Mouse (Mus musculus) stomach, embryonic 14.5 days (tissue): ENCODE measurements at regions not wholly inside any gene's neighbourhood (a gene's known extent, or its start where the extent isn't known, plus 50 kb on each side); places are given as distances from the start of the nearest gene placed in this dataset.

Source experiments
- ATAC-seq: fragments of 200-750 bp; cut with Nextera tagmentation; 2 replicates; pipeline ENCODE4 v1.8.0; 2017; ENCODE audit warnings: low read depth, moderate TSS enrichment; ENCODE audit not compliant: insufficient number of reproducible peaks, insufficient read depth, low FRiP score
- H3K27ac ChIP-seq: fragments of 300-500 bp; sonication (generic); 2 replicates; pipeline ENCODE4 v1.5.1; 2014; ENCODE audit warnings: mild to moderate bottlenecking, low read length, moderate library complexity, mixed read lengths
- H3K27me3 ChIP-seq: fragments of 300-500 bp; sonication (generic); 2 replicates; pipeline ENCODE4 v1.6.1; 2014; ENCODE audit warnings: low read length, control low read depth, mixed read lengths; ENCODE audit not compliant: control insufficient read depth, insufficient read depth
- H3K36me3 ChIP-seq: fragments of 300-500 bp; sonication (generic); 2 replicates; pipeline ENCODE4 v1.6.1; 2014; ENCODE audit warnings: mild to moderate bottlenecking, control low read depth, low read length, moderate library complexity, mixed read lengths; ENCODE audit not compliant: control insufficient read depth, insufficient read depth
- H3K4me1 ChIP-seq: fragments of 300-500 bp; sonication (generic); 2 replicates; pipeline ENCODE4 v1.6.1; 2014; ENCODE audit warnings: low read length, control low read depth, mixed read lengths; ENCODE audit not compliant: control insufficient read depth, insufficient read depth
- H3K4me2 ChIP-seq: fragments of 300-500 bp; sonication (generic); replicated peaks from 2 replicates; pipeline ENCODE4 v1.6.1; 2014; ENCODE audit warnings: low read depth, low read length, control low read depth
- H3K4me3 ChIP-seq: fragments of 300-500 bp; sonication (generic); 2 replicates; pipeline ENCODE4 v1.5.1; 2014; ENCODE audit warnings: low read depth, low read length, control low read depth
- H3K9ac ChIP-seq: fragments of 300-500 bp; sonication (generic); replicated peaks from 2 replicates; pipeline ENCODE4 v1.6.1; 2014; ENCODE audit warnings: low read depth, mild to moderate bottlenecking, control low read depth, low read length, moderate library complexity, mixed read lengths
- H3K9me3 ChIP-seq: fragments of 300-500 bp; sonication (generic); 2 replicates; pipeline ENCODE4 v1.6.1; 2016; ENCODE audit warnings: low read depth, low read length, control low read depth; ENCODE audit not compliant: control insufficient read depth
- WGBS: fragments of 180-500 bp; shearing (Covaris S2); extraction: QIAGEN DNeasy Blood & Tissue Kit; methylation state at CpG from one replicate; pipeline ENCODE4 v1.1.7; 2014; 5-methylcytosine and 5-hydroxymethylcytosine counted together

GRCm38 (mm10) chr12:112263283-112264056 is 117.5 kb downstream of the Kif26a start:
- Histone ChIP-seq H3K9ac (no peak overlapping the region), H3K4me1 (no peaks in the 10 kb centered on the region), H3K4me2 (no peak overlapping the region), H3K27ac (no peak overlapping the region), H3K27me3 (no peaks in the 10 kb centered on the region), H3K36me3 (no peaks in the 10 kb centered on the region), H3K9me3 (no peaks in the 10 kb centered on the region), H3K4me3 (no peak overlapping the region)
- 82% methylated on average over 14 of the region's 14 CpGs for WGBS
- no peak for ATAC-seq

GRCm38 (mm10) chr12:112264201-112264600 is 118.2 kb downstream of the Kif26a start:
- no peak; the same call in 1 of the 2 replicates for ATAC-seq

GRCm38 (mm10) chr12:112265289-112265969 is 119.4 kb downstream of the Kif26a start:
- Histone ChIP-seq H3K4me2 (no peak overlapping the region), H3K27ac (no peak overlapping the region), H3K36me3 (no peaks in the 10 kb centered on the region), H3K9me3 (no peaks in the 10 kb centered on the region), H3K27me3 (no peaks in the 10 kb centered on the region), H3K4me3 (no peak overlapping the region), H3K4me1 (no peaks in the 10 kb centered on the region), H3K9ac (no peak overlapping the region)
- ATAC-seq: no peak
- 74% methylated on average over 10 of the region's 10 CpGs for WGBS

More at GRCm38 (mm10) chr12:112264201-112264600, 118.2 kb downstream of the Kif26a start:
- Histone ChIP-seq H3K4me3 (no peak overlapping the region), H3K9me3 (no peaks in the 10 kb centered on the region), H3K4me1 (no peaks in the 10 kb centered on the region), H3K36me3 (no peaks in the 10 kb centered on the region), H3K4me2 (no peak overlapping the region), H3K27ac (no peak overlapping the region), H3K9ac (no peak overlapping the region), H3K27me3 (no peaks in the 10 kb centered on the region)
- 42% methylated on average over 7 of the region's 7 CpGs for WGBS

- WGBS: 87% methylated on average over 6 of the region's 6 CpGs
- no peak overlapping the region for H3K9ac ChIP-seq
- H3K4me1 ChIP-seq: peaks cover 7% of the 10 kb centered on the region; the same call in 1 of the 2 replicates
- no peaks in the 10 kb centered on the region for H3K9me3 ChIP-seq
- ATAC-seq: no peak
- H3K4me2 ChIP-seq: no peak overlapping the region
- no peaks in the 10 kb centered on the region for H3K36me3 ChIP-seq
- no peak overlapping the region for H3K4me3 ChIP-seq
- no peaks in the 10 kb centered on the region for H3K27me3 ChIP-seq
- no peak overlapping the region for H3K27ac ChIP-seq
Measured at GRCm38 (mm10) chr12:112274026-112274425, 128.0 kb downstream of the Kif26a start.

- no peak for ATAC-seq
- no peak overlapping the region for H3K27ac ChIP-seq
Measured at GRCm38 (mm10) chr12:112274756-112275155, 128.7 kb downstream of the Kif26a start.

GRCm38 (mm10) chr12:112276651-112277050 is 130.6 kb downstream of the Kif26a start:
- H3K27me3 ChIP-seq: no peaks in the 10 kb centered on the region
- no peaks in the 10 kb centered on the region for H3K9me3 ChIP-seq
- no peak overlapping the region for H3K27ac ChIP-seq
- no peak overlapping the region for H3K4me2 ChIP-seq
- WGBS: 35% methylated on average over 7 of the region's 7 CpGs
- peaks cover 7% of the 10 kb centered on the region; the same call in 1 of the 2 replicates for H3K4me1 ChIP-seq
- no peak overlapping the region for H3K4me3 ChIP-seq
- no peak overlapping the region for H3K9ac ChIP-seq
- H3K36me3 ChIP-seq: no peaks in the 10 kb centered on the region
- ATAC-seq: no peak

More at GRCm38 (mm10) chr12:112274756-112275155, 128.7 kb downstream of the Kif26a start:
- Histone ChIP-seq H3K4me3 (no peak overlapping the region), H3K9ac (no peak overlapping the region), H3K36me3 (no peaks in the 10 kb centered on the region), H3K4me1 (peaks cover 7% of the 10 kb centered on the region; the same call in 1 of the 2 replicates), H3K4me2 (no peak overlapping the region), H3K27me3 (no peaks in the 10 kb centered on the region), H3K9me3 (no peaks in the 10 kb centered on the region)
- WGBS: 28% methylated on average over 11 of the region's 11 CpGs

- Histone ChIP-seq H3K27ac (no peak overlapping the region), H3K27me3 (no peaks in the 10 kb centered on the region), H3K4me1 (peaks cover 7% of the 10 kb centered on the region; the same call in 1 of the 2 replicates), H3K9ac (no peak overlapping the region), H3K4me2 (no peak overlapping the region), H3K4me3 (no peak overlapping the region), H3K36me3 (no peaks in the 10 kb centered on the region), H3K9me3 (no peaks in the 10 kb centered on the region)
- ATAC-seq: no peak
- 50% methylated on average over 14 of the region's 14 CpGs for WGBS
Measured at GRCm38 (mm10) chr12:112277511-112277910, 131.5 kb downstream of the Kif26a start.

- no peaks in the 10 kb centered on the region for H3K4me1 ChIP-seq
- H3K4me2 ChIP-seq: no peak overlapping the region
- H3K9me3 ChIP-seq: no peaks in the 10 kb centered on the region
- H3K4me3 ChIP-seq: no peak overlapping the region
- H3K27me3 ChIP-seq: no peaks in the 10 kb centered on the region
- H3K36me3 ChIP-seq: no peaks in the 10 kb centered on the region
- no peak for ATAC-seq
- H3K27ac ChIP-seq: no peak overlapping the region
- 50% methylated on average over 15 of the region's 15 CpGs for WGBS
- H3K9ac ChIP-seq: no peak overlapping the region
Measured at GRCm38 (mm10) chr12:112285096-112285495, 139.1 kb downstream of the Kif26a start.
